Mouse (Mus musculus): ENCODE results near the gene Sdr9c7. TPM values are rescaled to one million over a fixed set of nuclear protein-coding genes. Genes with fewer than 3 reads are reported as not detected.
"Not testable (repeated sequence)": the region's sequence is repeated elsewhere in the genome, so short reads cannot be mapped to it uniquely, and the experiment has no call there.

Sdr9c7 gene
- polyA plus RNA-seq, 1 experiment from 2014 or later, result not detected

- no peak for ATAC-seq (ENCODE audit: low FRiP score)
- H3K36me3 ChIP-seq (replicated peaks), result no peaks in the 10 kb centered on the region
- 97% methylated on average over 5 of the region's 5 CpGs for WGBS
- no peak overlapping the region for H3K9ac ChIP-seq
- H3K27ac ChIP-seq, result no peak overlapping the region
- H3K27me3 ChIP-seq, result no peaks in the 10 kb centered on the region
- H3K4me2 ChIP-seq, result no peak overlapping the region
- no peak overlapping the region for H3K4me3 ChIP-seq (replicated peaks)
- H3K4me1 ChIP-seq, result no peaks in the 10 kb centered on the region
- H3K9me3 ChIP-seq, result no peaks in the 10 kb centered on the region
Observed at GRCm38 (mm10) chr10:127917651-127918050, 19.3 kb downstream of the Sdr9c7 start.

DNA sequence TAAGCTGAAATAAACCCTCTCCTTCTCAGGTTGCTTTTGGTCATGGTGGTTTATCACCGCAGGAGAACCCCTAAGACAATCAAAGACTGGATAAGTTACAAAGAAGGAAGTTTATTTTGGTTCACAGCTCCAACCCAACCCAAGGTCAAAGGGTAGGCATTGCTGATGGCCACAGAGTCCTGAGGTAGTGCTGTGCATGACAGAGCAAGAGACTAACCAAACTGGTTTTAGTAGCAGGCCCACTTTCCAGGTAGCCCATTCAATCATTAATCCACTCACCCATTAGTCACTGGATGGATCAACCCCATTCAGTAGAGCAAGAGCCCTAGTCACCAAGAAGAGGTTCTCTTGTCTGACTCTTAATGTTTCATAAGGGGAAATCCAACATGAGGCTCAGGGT, 23.9 kb downstream of the Sdr9c7 start:
- Histone ChIP-seq H3K9me3 (no peaks in the 10 kb centered on the region), H3K9ac (no peak overlapping the region), H3K36me3 (replicated peaks) (no peaks in the 10 kb centered on the region), H3K27ac (no peak overlapping the region), H3K27me3 (no peaks in the 10 kb centered on the region), H3K4me2 (no peak overlapping the region), H3K4me1 (peaks cover 7% of the 10 kb centered on the region), H3K4me3 (replicated peaks) (no peak overlapping the region)
- 77% methylated on average over 1 of the region's 1 CpGs for WGBS
- no peak for ATAC-seq (ENCODE audit: low FRiP score)

DNA sequence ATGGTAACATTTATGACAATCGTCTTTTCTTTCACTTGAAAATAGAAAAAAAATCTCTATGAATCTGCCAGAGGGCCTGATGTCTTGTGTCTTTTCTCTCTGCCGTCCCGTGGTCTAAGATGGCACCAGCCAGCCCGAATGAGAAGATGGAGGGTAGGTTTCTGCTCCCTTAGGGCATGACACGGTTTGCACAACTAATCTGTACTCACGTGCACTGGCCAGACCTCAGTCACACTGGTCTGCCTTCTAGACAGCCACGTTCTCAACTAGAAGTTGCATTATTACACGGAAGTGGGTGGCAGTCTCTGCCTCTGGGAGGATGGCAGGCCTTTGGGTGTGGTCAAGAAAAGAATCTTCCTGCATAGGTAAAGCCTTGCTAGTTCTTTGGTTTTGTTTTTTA, 24.7 kb downstream of the Sdr9c7 start:
- ATAC-seq (ENCODE audit: low FRiP score), result no peak

DNA sequence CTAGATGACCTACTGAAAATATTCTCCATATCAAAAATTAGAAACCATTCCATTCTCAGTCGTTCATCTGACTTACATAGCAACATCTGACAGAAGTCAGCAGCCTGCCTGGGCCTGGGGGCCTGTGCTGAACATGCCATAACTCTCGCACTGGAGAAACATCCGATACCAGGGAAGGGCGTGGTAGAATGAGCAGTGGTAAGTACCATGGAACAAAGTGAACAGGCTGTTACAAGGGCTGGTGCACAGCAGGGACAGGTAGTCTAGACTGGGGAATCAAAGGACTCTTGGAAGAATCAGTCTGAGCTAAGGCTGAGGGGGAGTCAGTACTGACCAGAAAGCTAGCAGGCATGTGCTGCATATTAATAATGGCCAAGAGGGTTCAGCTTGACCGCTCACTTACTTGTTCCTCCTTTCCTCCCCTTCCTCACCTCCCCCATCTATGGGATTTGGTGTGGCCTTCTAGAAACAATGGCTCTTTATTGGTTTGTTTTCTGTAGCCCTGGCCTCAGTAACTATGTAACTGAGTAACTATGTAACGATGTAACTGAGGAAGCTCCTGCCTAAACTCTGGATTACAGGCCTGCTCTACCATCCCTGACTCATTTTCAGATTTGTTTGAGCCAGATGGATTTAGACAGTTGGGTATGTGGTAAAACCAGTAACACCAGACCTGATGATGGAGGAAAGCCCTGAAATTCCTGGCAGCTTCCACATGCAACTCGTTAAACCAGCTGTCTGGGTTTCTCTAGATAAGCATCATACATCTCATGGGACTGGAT, 26.5 kb downstream of the Sdr9c7 start:
- no peaks in the 10 kb centered on the region for H3K36me3 ChIP-seq (replicated peaks)
- H3K4me2 ChIP-seq, result no peak overlapping the region
- H3K9ac ChIP-seq, result no peak overlapping the region
- H3K4me1 ChIP-seq, result peaks cover 7% of the 10 kb centered on the region
- no peak for ATAC-seq (ENCODE audit: low FRiP score)
- no peak overlapping the region for H3K4me3 ChIP-seq (replicated peaks)
- H3K27me3 ChIP-seq, result no peaks in the 10 kb centered on the region
- H3K27ac ChIP-seq, result no peak overlapping the region
- 70% methylated on average over 7 of the region's 7 CpGs for WGBS
- no peaks in the 10 kb centered on the region for H3K9me3 ChIP-seq

More for the DNA sequence above, 24.7 kb downstream of the Sdr9c7 start:
- Histone ChIP-seq H3K27ac (no peak overlapping the region), H3K4me1 (peaks cover 7% of the 10 kb centered on the region), H3K9me3 (no peaks in the 10 kb centered on the region), H3K9ac (no peak overlapping the region), H3K36me3 (replicated peaks) (no peaks in the 10 kb centered on the region), H3K4me3 (replicated peaks) (no peak overlapping the region), H3K4me2 (no peak overlapping the region), H3K27me3 (no peaks in the 10 kb centered on the region)
- WGBS, result 88% methylated on average over 8 of the region's 8 CpGs

DNA sequence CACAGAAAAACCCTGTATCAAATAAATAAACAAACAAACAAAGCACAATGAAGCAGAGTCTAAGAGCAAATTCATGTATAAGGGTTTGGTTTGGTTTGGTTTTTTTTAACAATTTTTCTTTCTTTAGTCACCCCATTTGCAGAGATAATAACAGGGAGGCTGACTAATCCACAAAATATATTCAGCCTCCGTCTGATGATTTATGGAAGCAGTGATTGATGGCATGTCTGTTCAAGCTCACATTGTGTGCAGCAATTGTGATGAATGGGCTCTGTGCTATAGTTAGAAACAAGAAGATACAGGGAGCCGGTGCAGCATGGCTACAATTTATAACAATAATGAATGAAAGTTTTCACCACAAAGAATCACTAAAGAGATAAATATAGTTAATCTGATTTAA, 29.4 kb downstream of the Sdr9c7 start:
- 73% methylated on average over 2 of the region's 2 CpGs for WGBS

GRCm38 (mm10) chr10:127932290-127932926, 34.1 kb downstream of the Sdr9c7 start:
- Histone ChIP-seq H3K27me3 (no peaks in the 10 kb centered on the region), H3K9me3 (no peaks in the 10 kb centered on the region), H3K4me1 (no peaks in the 10 kb centered on the region), H3K4me3 (replicated peaks) (no peak overlapping the region), H3K36me3 (replicated peaks) (no peaks in the 10 kb centered on the region), H3K4me2 (no peak overlapping the region), H3K27ac (no peak overlapping the region), H3K9ac (no peak overlapping the region)
- ATAC-seq (ENCODE audit: low FRiP score), result no peak
- WGBS, result 74% methylated on average over 8 of the region's 8 CpGs

More for the DNA sequence above, 29.4 kb downstream of the Sdr9c7 start:
- no peak overlapping the region for H3K27ac ChIP-seq
- no peak overlapping the region for H3K4me3 ChIP-seq (replicated peaks)
- H3K36me3 ChIP-seq (replicated peaks), result no peaks in the 10 kb centered on the region
- H3K4me1 ChIP-seq, result peaks cover 7% of the 10 kb centered on the region
- H3K27me3 ChIP-seq, result no peaks in the 10 kb centered on the region
- H3K9ac ChIP-seq, result no peak overlapping the region
- ATAC-seq (ENCODE audit: low FRiP score), result no peak
- no peaks in the 10 kb centered on the region for H3K9me3 ChIP-seq
- no peak overlapping the region for H3K4me2 ChIP-seq

- no peaks in the 10 kb centered on the region for H3K4me1 ChIP-seq
- ATAC-seq (ENCODE audit: low FRiP score), result no peak
- H3K4me3 ChIP-seq (replicated peaks), result no peak overlapping the region
- H3K9me3 ChIP-seq, result no peaks in the 10 kb centered on the region
- no peak overlapping the region for H3K9ac ChIP-seq
- H3K4me2 ChIP-seq, result no peak overlapping the region
- H3K36me3 ChIP-seq (replicated peaks), result no peaks in the 10 kb centered on the region
- no peak overlapping the region for H3K27ac ChIP-seq
- H3K27me3 ChIP-seq, result no peaks in the 10 kb centered on the region
- 69% methylated on average over 8 of the region's 8 CpGs for WGBS
Observed at GRCm38 (mm10) chr10:127936271-127936670, 38.0 kb downstream of the Sdr9c7 start.

DNA sequence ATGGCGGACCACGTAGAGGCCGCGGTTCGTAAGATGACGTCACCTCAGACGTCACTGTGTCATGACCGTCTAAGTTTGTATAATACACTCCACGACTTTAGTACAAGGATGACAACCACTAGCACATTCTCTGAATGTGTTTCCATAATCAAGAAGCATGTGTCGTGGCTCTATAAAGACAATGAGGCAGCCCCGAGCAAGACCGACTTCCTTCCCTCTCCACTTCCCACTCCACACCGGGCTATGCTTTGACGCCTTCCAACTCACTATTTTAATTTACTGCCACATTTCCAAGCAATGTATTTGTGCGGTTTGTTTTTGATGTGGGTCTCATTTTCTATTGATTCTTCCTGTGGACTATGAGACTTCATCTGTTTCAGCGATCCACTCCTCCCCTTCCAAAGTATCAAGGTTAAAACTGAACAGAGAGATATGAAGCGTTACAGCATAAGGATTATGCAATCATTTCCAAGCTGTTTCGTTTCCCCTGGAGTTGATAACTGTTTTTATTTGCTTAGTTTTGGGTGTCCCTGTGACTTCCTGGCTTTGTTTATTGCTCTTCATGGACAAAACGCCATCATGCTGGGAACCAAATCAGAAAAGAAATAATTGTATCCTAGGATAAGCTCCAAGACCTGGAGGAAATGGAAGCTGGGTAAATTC, 38.6 kb downstream of the Sdr9c7 start:
- H3K36me3 ChIP-seq (replicated peaks), result no peaks in the 10 kb centered on the region
- ATAC-seq (ENCODE audit: low FRiP score), result no peak
- H3K27me3 ChIP-seq, result no peaks in the 10 kb centered on the region
- no peak overlapping the region for H3K9ac ChIP-seq
- no peaks in the 10 kb centered on the region for H3K4me1 ChIP-seq
- 85% methylated on average over 19 of the region's 19 CpGs for WGBS
- H3K4me2 ChIP-seq, result no peak overlapping the region
- H3K9me3 ChIP-seq, result no peaks in the 10 kb centered on the region
- H3K4me3 ChIP-seq (replicated peaks), result no peak overlapping the region
- no peak overlapping the region for H3K27ac ChIP-seq

DNA sequence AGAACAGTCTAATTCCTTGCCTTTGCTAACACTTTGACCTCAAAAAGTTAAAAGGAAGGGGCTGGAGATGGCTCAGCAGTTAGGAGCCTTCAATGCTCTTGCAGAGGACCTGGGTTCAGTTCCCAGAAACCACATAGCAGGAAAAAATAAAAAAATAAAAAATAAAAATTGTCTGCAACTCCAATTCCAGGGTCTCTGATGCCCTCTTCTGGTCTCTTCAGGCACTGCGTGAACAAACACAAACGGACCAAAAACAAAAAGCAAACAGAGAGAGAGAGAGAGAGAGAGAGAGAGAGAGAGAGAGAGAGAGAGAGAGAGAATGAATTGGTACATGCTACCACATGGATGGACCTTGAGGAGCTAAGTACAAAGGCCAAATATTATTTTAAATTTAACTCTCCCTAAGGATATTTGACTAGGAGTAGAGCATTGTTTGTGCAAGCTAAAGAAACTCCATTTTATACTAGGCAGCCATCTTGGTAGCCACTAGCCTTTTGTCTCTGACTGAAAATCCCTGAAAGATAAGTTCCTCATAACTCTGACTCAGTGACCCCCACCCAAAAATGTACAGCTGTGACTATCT, 39.2 kb downstream of the Sdr9c7 start:
- H3K4me2 ChIP-seq, result no peak overlapping the region
- H3K9me3 ChIP-seq, result no peaks in the 10 kb centered on the region
- H3K4me3 ChIP-seq (replicated peaks), result no peak overlapping the region
- no peak overlapping the region for H3K9ac ChIP-seq
- H3K36me3 ChIP-seq (replicated peaks), result no peaks in the 10 kb centered on the region
- no peaks in the 10 kb centered on the region for H3K27me3 ChIP-seq
- ATAC-seq (ENCODE audit: low FRiP score), result 0 out of 2 replicates have a peak, but pooled peaks have one; percentile 30
- no peak overlapping the region for H3K27ac ChIP-seq
- no peaks in the 10 kb centered on the region for H3K4me1 ChIP-seq
- WGBS, result 3% methylated on average over 2 of the region's 2 CpGs

GRCm38 (mm10) chr10:127939667-127940066, 41.3 kb downstream of the Sdr9c7 start:
- not testable (repeated sequence) for H3K36me3 ChIP-seq (replicated peaks); H3K27ac ChIP-seq; H3K4me3 ChIP-seq (replicated peaks); H3K9ac ChIP-seq; H3K4me2 ChIP-seq; H3K27me3 ChIP-seq; H3K9me3 ChIP-seq; ATAC-seq (ENCODE audit: low FRiP score); H3K4me1 ChIP-seq
- WGBS, result 96% methylated on average over 10 of the region's 10 CpGs

DNA sequence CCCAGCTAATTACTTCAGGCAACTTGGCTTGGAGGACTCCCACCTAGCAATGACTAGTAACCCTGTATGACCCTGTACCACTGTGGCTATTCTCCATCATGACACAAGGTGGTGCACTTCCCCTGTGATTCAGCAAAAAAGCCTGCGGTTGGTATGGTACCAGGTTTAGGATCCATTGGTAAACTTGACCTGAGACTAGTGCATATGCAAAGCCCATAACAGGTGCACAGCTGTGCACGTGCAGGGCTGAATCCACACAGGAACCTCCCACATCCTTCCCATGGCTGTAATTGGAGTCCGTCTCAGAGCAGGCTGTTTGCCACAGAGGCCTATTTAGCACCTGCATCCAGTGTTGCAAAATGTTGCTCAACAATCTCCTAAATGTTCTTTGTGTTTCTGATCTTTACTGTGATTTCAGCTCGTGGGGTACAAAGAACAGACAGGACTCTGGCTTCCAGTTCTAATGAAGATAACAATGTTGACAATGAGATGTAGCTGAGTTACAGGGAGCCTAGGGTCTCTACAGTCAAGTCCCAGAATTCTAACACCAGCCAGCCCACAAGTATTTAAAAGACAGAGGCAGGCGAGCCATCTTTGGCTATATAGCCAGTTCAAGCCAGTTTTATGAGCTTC, 47.2 kb downstream of the Sdr9c7 start:
- no peaks in the 10 kb centered on the region for H3K27me3 ChIP-seq
- peaks cover under 1% of the 10 kb centered on the region; the same call in 1 of the 2 replicates for H3K4me1 ChIP-seq
- H3K4me3 ChIP-seq (replicated peaks), result no peak overlapping the region
- no peak overlapping the region for H3K9ac ChIP-seq
- no peak overlapping the region for H3K4me2 ChIP-seq
- WGBS, result 34% methylated on average over 5 of the region's 5 CpGs
- no peak overlapping the region for H3K27ac ChIP-seq
- H3K36me3 ChIP-seq (replicated peaks), result no peaks in the 10 kb centered on the region
- ATAC-seq (ENCODE audit: low FRiP score), result peak; percentile 51; the same call in 1 of the 2 replicates
- no peaks in the 10 kb centered on the region for H3K9me3 ChIP-seq

- no peaks in the 10 kb centered on the region for H3K9me3 ChIP-seq
- no peaks in the 10 kb centered on the region for H3K27me3 ChIP-seq
- no peak overlapping the region for H3K4me2 ChIP-seq
- H3K36me3 ChIP-seq (replicated peaks), result no peaks in the 10 kb centered on the region
- H3K4me3 ChIP-seq (replicated peaks), result no peak overlapping the region
- no peak overlapping the region for H3K9ac ChIP-seq
- ATAC-seq (ENCODE audit: low FRiP score), result no peak
- WGBS, result 88% methylated on average over 4 of the region's 4 CpGs
- H3K4me1 ChIP-seq, result peaks cover 4% of the 10 kb centered on the region
- H3K27ac ChIP-seq, result no peak overlapping the region
Observed at GRCm38 (mm10) chr10:127949596-127950130, 51.3 kb downstream of the Sdr9c7 start.
